Mouse (Mus musculus) forebrain, embryonic 12.5 days (tissue): ENCODE results near the gene Prdx5. TPM values are rescaled to one million over a fixed set of nuclear protein-coding genes. Genes with fewer than 3 reads are reported as not detected.

Experiments
- ATAC-seq: fragments of 200-750 bp; cut with Nextera tagmentation; 2 replicates; pipeline ENCODE4 v1.8.0; 2017; ENCODE audit warnings: moderate TSS enrichment; ENCODE audit not compliant: low FRiP score
- H3K27ac ChIP-seq: fragments of 300-500 bp; sonication (generic); 2 replicates; pipeline ENCODE4 v1.5.1; 2016; ENCODE audit warnings: mild to moderate bottlenecking
- H3K27me3 ChIP-seq: fragments of 300-500 bp; sonication (generic); 2 replicates; pipeline ENCODE4 v1.6.1; 2016; ENCODE audit warnings: mild to moderate bottlenecking
- H3K36me3 ChIP-seq: fragments of 300-500 bp; sonication (generic); replicated peaks from 2 replicates; pipeline ENCODE4 v1.6.1; 2016; ENCODE audit warnings: mild to moderate bottlenecking
- H3K4me1 ChIP-seq: fragments of 300-500 bp; sonication (generic); 2 replicates; pipeline ENCODE4 v1.6.1; 2016
- H3K4me2 ChIP-seq: fragments of 300-500 bp; sonication (generic); 2 replicates; pipeline ENCODE4 v1.6.1; 2016; ENCODE audit warnings: mild to moderate bottlenecking, moderate library complexity
- H3K4me3 ChIP-seq: fragments of 300-500 bp; sonication (generic); replicated peaks from 2 replicates; pipeline ENCODE4 v1.5.1; 2016; ENCODE audit warnings: mild to moderate bottlenecking
- H3K9ac ChIP-seq: fragments of 300-500 bp; sonication (generic); 2 replicates; pipeline ENCODE4 v1.6.1; 2016; ENCODE audit warnings: mild to moderate bottlenecking
- H3K9me3 ChIP-seq: fragments of 300-500 bp; sonication (generic); 2 replicates; pipeline ENCODE4 v1.6.1; 2016
- WGBS: fragments of 180-500 bp; shearing (Covaris S2); methylation state at CpG from one replicate; pipeline ENCODE4 v1.1.7; 2016; 5-methylcytosine and 5-hydroxymethylcytosine counted together
- polyA plus RNA-seq: library from polyadenylated mRNA; unstranded; fragments of >200 nt; fragmentation: Nextera tagmentation; extraction: Ambion mirVana; gene quantifications from 2 replicates; pipeline ENCODE4 v1.2.1, GENCODE M21; 2016

Gene Prdx5
- polyA plus RNA-seq, 1 experiment from 2014 or later: 160 TPM

GRCm38 (mm10) chr19:6943709-6944108 lies 33.8 kb upstream of the Prdx5 start:
- ATAC-seq: no peak
- H3K9ac ChIP-seq: no peak overlapping the region
- no peak overlapping the region for H3K27ac ChIP-seq
- no peaks in the 10 kb centered on the region for H3K9me3 ChIP-seq
- 0 out of 2 replicates have a peak, but pooled peaks cover 11% of the 10 kb centered on the region for H3K36me3 ChIP-seq
- H3K4me3 ChIP-seq: no peak overlapping the region
- H3K27me3 ChIP-seq: no peaks in the 10 kb centered on the region
- H3K4me2 ChIP-seq: no peak overlapping the region
- peaks cover 32% of the 10 kb centered on the region for H3K4me1 ChIP-seq
- 95% methylated on average over 6 of the region's 6 CpGs for WGBS

GRCm38 (mm10) chr19:6942764-6943163 lies 32.9 kb upstream of the Prdx5 start:
- peak; percentile 1; the same call in 1 of the 2 replicates for ATAC-seq
- WGBS: 24% methylated on average over 5 of the region's 5 CpGs
- peak overlapping the region; percentile 95 for H3K27ac ChIP-seq
- H3K4me1 ChIP-seq: peaks cover 32% of the 10 kb centered on the region
- H3K4me3 ChIP-seq: peak overlapping the region; percentile 83
- no peaks in the 10 kb centered on the region for H3K9me3 ChIP-seq
- no peaks in the 10 kb centered on the region for H3K27me3 ChIP-seq
- H3K4me2 ChIP-seq: peak overlapping the region; percentile 99
- peak overlapping the region; percentile 91 for H3K9ac ChIP-seq
- H3K36me3 ChIP-seq: 0 out of 2 replicates have a peak, but pooled peaks cover 11% of the 10 kb centered on the region

DNA sequence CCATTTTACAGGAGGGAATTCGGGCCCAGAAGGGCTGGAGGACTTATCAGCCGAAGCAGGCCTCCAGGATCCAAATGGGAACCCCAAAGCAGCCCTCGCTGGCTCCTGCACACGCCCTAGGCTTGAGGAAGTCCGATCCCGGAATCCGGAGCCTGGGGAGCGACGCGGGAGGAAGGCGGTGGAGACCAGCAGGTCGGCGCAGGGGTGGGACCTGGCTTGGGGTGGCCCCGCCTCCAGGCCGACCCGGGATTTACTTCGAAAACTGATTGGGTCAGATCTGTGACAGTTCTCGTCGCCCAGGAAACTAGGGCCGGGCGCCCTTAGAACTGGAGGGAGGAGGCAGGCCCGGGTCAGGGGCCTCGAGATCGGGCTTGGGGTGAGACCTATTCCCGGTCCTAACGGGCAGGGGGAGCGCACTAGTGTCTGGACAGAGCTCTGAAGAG lies 32.4 kb upstream of the Prdx5 start, which contains the start of gene Gpr137:
TSS of gene Gpr137 (minus strand) at position 232 of the 443 bp plus-strand sequence.
- WGBS: under 1% methylated on average over 27 of the region's 27 CpGs
- Histone ChIP-seq H3K27me3 (no peaks in the 10 kb centered on the region), H3K27ac (peak within 1 kb of the TSS; percentile 95), H3K9ac (peak within 1 kb of the TSS; percentile 91), H3K4me3 (peak within 1 kb of the TSS; percentile 83), H3K4me2 (peak within 1 kb of the TSS; percentile 99), H3K4me1 (peaks cover 32% of the 10 kb centered on the region), H3K9me3 (no peaks in the 10 kb centered on the region), H3K36me3 (0 out of 2 replicates have a peak, but pooled peaks cover 11% of the 10 kb centered on the region)
- ATAC-seq: peak; percentile 85

GRCm38 (mm10) chr19:6941372-6942248 lies 31.7 kb upstream of the Prdx5 start, which contains the start of gene Bad:
Gene Bad (plus strand): TSS chr19:6941861.
- Histone ChIP-seq H3K4me3 (peak within 1 kb of the TSS; percentile 83), H3K9me3 (no peaks in the 10 kb centered on the region), H3K27me3 (no peaks in the 10 kb centered on the region), H3K4me1 (peaks cover 32% of the 10 kb centered on the region), H3K4me2 (peak within 1 kb of the TSS; percentile 99), H3K36me3 (0 out of 2 replicates have a peak, but pooled peaks cover 6% of the 10 kb centered on the region), H3K9ac (peak within 1 kb of the TSS; percentile 91), H3K27ac (peak within 1 kb of the TSS; percentile 95)
- WGBS: under 1% methylated on average over 83 of the region's 83 CpGs
- ATAC-seq: peak; percentile 87

- Histone ChIP-seq H3K27me3 (peaks cover 8% of the 10 kb centered on the region), H3K4me1 (peaks cover 32% of the 10 kb centered on the region), H3K36me3 (0 out of 2 replicates have a peak, but pooled peaks cover 6% of the 10 kb centered on the region), H3K4me2 (peak overlapping the region; percentile 99), H3K9ac (peak overlapping the region; percentile 91), H3K9me3 (no peaks in the 10 kb centered on the region), H3K4me3 (peak overlapping the region; percentile 83), H3K27ac (peak overlapping the region; percentile 95; the same call in 1 of the 2 replicates)
- 20% methylated on average over 29 of the region's 29 CpGs for WGBS
- ATAC-seq: peak; percentile 4
These were observed 30.8 kb upstream of the Prdx5 start for GRCm38 (mm10) chr19:6940396-6941351.

GRCm38 (mm10) chr19:6939106-6940002 lies 29.4 kb upstream of the Prdx5 start:
- Histone ChIP-seq H3K4me1 (peaks cover 32% of the 10 kb centered on the region), H3K4me2 (peak overlapping the region; percentile 99), H3K9me3 (no peaks in the 10 kb centered on the region), H3K27ac (no peak overlapping the region), H3K27me3 (peaks cover 21% of the 10 kb centered on the region), H3K9ac (no peak overlapping the region), H3K4me3 (no peak overlapping the region), H3K36me3 (no peaks in the 10 kb centered on the region)
- 89% methylated on average over 20 of the region's 20 CpGs for WGBS
- ATAC-seq: no peak

DNA sequence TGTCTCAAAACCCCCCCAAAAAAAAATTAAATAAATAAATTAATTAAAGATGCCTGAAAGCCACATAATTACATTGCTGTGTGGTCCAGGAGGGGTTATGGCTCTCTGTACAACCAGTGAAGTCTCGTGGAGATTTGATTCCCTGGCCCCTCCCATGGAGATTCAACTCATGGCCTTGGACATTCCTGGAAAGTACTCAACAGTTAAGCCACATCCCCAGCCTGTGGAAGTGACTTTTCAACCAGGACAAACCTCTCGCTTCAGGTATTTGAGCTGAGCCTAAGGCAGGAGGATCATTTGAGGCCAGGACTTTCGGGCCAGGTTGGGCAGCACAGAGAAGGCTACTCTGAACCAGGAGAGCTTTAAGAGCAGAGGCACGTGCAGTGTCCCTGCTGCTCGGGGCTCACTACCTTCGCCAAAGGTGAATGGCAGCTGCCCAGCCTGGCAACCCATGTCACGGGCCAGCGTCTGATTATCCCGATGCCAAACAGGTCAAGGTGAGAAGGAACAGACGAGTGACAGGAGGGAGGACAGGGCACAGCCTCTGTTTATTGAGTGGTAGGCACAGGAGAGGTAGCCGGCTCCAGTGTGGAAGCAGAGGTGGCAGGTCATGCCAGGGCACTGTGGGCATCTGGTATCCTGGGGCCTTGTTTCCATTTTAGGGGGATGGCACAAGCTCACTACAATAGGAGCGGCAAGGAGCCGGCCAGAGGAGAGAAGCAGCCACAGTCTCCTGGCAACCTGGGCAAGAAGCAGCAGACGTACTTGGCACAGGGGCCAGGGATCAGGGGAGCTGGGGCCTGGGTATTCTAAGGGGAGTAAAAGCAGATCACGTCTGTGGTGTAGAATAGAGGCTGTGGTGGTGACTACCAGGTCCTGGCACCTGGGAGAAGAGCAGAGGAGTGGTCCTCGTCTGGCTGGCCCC lies 27.9 kb upstream of the Prdx5 start:
- peaks cover 36% of the 10 kb centered on the region for H3K27me3 ChIP-seq
- ATAC-seq: no peak
- 83% methylated on average over 16 of the region's 16 CpGs for WGBS
- no peak overlapping the region for H3K4me2 ChIP-seq
- H3K9ac ChIP-seq: no peak overlapping the region
- no peaks in the 10 kb centered on the region for H3K9me3 ChIP-seq
- H3K36me3 ChIP-seq: no peaks in the 10 kb centered on the region
- H3K4me1 ChIP-seq: peaks cover 40% of the 10 kb centered on the region
- no peak overlapping the region for H3K27ac ChIP-seq
- no peak overlapping the region for H3K4me3 ChIP-seq

DNA sequence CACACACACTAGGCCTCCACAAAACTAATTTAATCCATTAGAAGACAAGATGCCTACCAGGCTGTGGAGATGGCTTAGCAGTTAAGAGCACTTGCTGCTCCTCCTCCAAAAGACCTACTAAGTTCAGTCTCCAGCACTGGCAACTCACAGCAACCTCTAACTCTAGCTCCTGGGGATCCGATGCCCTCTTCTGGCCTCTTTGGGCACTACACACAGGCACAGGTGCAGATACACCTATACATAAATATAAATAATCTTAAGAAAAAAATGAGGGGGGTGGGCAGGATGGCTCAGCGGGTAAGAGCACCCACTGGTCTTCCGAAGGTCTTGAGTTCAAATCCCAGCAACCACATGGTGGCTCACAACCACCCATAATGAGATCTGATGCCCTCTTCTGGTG lies 26.4 kb upstream of the Prdx5 start:
- WGBS: 24% methylated on average over 3 of the region's 3 CpGs

DNA sequence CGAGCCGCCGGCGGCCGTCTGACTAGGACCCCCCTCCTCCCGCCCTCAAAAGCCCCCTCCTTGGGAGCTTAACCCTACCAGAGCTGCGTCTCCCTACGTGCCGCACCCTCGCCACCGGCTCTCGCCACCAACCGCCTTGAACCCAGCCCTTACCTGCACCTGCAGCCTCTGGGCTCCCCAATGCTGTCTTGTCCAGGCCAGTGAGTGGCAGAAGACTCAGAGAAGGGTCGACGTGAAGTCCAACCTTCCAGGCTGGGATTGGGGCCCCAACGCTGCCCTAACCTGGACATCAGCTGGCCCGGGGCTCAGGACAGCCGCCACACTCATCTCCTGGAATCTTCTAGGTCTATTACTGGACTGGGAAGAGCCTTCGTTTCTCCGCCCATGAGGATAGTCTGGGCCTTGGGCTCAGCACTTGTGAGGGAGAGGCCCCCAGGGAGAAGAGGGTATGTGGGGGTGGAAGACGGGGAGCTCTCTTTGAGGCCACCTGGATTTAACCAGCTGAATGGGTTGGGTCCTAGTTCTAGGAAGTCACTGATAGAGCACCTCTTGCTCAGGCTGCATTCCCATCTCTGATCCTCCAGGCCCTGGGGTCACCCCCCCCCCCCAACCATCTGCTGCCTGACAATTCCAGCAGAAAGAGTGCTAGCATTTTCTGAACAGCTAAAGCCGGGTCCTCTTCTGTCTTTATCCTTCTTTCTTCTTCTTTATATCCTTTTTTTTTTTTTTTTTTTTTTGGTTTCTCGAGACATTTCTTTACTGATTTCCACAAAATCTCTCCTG lies 24.5 kb upstream of the Prdx5 start, which contains the start of gene Kcnk4:
TSS of gene Kcnk4 (minus strand) at position 321 of the 783 bp plus-strand sequence.
- H3K27ac ChIP-seq: no peak within 1 kb of the TSS
- WGBS: 9% methylated on average over 23 of the region's 23 CpGs
- H3K4me2 ChIP-seq: peak within 1 kb of the TSS; percentile 55
- no peak for ATAC-seq
- peaks cover 18% of the 10 kb centered on the region for H3K4me1 ChIP-seq
- H3K36me3 ChIP-seq: no peaks in the 10 kb centered on the region
- peak within 1 kb of the TSS; percentile 38 for H3K9ac ChIP-seq
- peak within 1 kb of the TSS; percentile 38 for H3K4me3 ChIP-seq
- peaks cover 68% of the 10 kb centered on the region for H3K27me3 ChIP-seq
- H3K9me3 ChIP-seq: no peaks in the 10 kb centered on the region

More for the DNA sequence above, 26.4 kb upstream of the Prdx5 start:
- Histone ChIP-seq H3K4me1 (peaks cover 35% of the 10 kb centered on the region), H3K4me2 (no peak overlapping the region), H3K27ac (no peak overlapping the region), H3K4me3 (no peak overlapping the region), H3K9ac (no peak overlapping the region), H3K27me3 (peaks cover 51% of the 10 kb centered on the region), H3K9me3 (no peaks in the 10 kb centered on the region), H3K36me3 (no peaks in the 10 kb centered on the region)
- ATAC-seq: no peak
